Comparison of ENCODE assay signal across 19 mouse cellular contexts in genomic region chr9:70282107-70282506, GRCm38 (mm10).
DNase-seq lines count a peak whose midpoint lies in the region; ATAC-seq lines count a peak whose summit lies in the region.
"Had no signal": no experiment of that assay in that cellular context is flagged by ENCODE, and none has a peak within 500 bp of the region (broad histone marks: within the 10 kb centered on the region; RNA-seq: fewer than 3 reads in every experiment).

No protein-coding gene starts in this region.

- no peak overlapping the region for H3K4me2 ChIP-seq in heart, embryonic 12.5 days
- H3K4me2 ChIP-seq: embryonic facial prominence, embryonic 12.5 days; forebrain, embryonic 15.5 days; heart, embryonic 13.5 days; hindbrain, embryonic 15.5 days had no signal

- no peak overlapping the region for H3K9ac ChIP-seq in heart, embryonic 12.5 days
- H3K9ac ChIP-seq: embryonic facial prominence, embryonic 12.5 days; forebrain, embryonic 15.5 days; heart, embryonic 13.5 days; hindbrain, embryonic 15.5 days had no signal

- peaks cover 16% of the 10 kb centered on the region for H3K4me1 ChIP-seq in heart, embryonic 12.5 days (replicated peaks)
- H3K4me1 ChIP-seq: embryonic facial prominence, embryonic 12.5 days; forebrain, embryonic 15.5 days; hindbrain, embryonic 15.5 days had no signal

- peak; percentile 72 for ATAC-seq in granulocyte monocyte progenitor cell, adult 5-6 weeks (replicated peaks; ENCODE audit: poor library complexity, severe bottlenecking)
- ATAC-seq in heart, embryonic 12.5 days (ENCODE audit: insufficient number of reproducible peaks, low FRiP score) = no peak
- ATAC-seq: forebrain, embryonic 15.5 days had no signal

- H3K4me3 ChIP-seq in heart, embryonic 12.5 days = no peak overlapping the region
- H3K4me3 ChIP-seq: embryonic facial prominence, embryonic 12.5 days; forebrain, embryonic 15.5 days; heart, adult 2 months; heart, embryonic 13.5 days; hindbrain, embryonic 15.5 days had no signal

- no peak overlapping the region for H3K27ac ChIP-seq in heart, embryonic 12.5 days (ENCODE audit: poor library complexity, severe bottlenecking)
- H3K27ac ChIP-seq: embryonic facial prominence, embryonic 12.5 days; forebrain, embryonic 15.5 days; heart, adult 2 months; heart, embryonic 13.5 days; hindbrain, embryonic 15.5 days had no signal

- peak; percentile 41 for DNase-seq in A20 (ENCODE audit: low read depth, low spot score)
- DNase-seq in splenic B cell, adult 2 months (ENCODE audit: low read depth, low spot score) = peak; percentile 48
- DNase-seq in lung, postnatal 4 days = no peak
- DNase-seq in right cerebral cortex, postnatal 10 days (ENCODE audit: low spot score in 2 of 2) = no peak
- DNase-seq in heart, adult 11 months = no peak
- DNase-seq: adrenal gland, adult 8-10 months; adrenal gland, postnatal 36 days; cerebellum, adult 11 months; cerebellum, adult 8-10 months; gastrocnemius, postnatal 36 days; heart, adult 2 months; heart, postnatal 36 days had no signal

- peaks cover 7% of the 10 kb centered on the region; the same call in 1 of the 2 replicates for H3K36me3 ChIP-seq in splenic B cell, adult 2 months (ENCODE audit: control insufficient read depth, insufficient read depth, low read length, poor library complexity, severe bottlenecking)
- H3K36me3 ChIP-seq in heart, embryonic 12.5 days = no peaks in the 10 kb centered on the region
- H3K36me3 ChIP-seq: embryonic facial prominence, embryonic 12.5 days; forebrain, embryonic 15.5 days; G1E; hindbrain, embryonic 15.5 days had no signal

- WGBS in heart, embryonic 12.5 days = 77% methylated on average over 5 of the region's 8 CpGs

- no peaks in the 10 kb centered on the region for H3K9me3 ChIP-seq in heart, embryonic 12.5 days (replicated peaks)
- H3K9me3 ChIP-seq: embryonic facial prominence, embryonic 12.5 days; forebrain, embryonic 15.5 days; G1E; heart, embryonic 13.5 days; hindbrain, embryonic 15.5 days had no signal

- H3K27me3 ChIP-seq in splenic B cell, adult 2 months (ENCODE audit: control insufficient read depth, insufficient read depth, low read length, poor library complexity, severe bottlenecking) = no peaks in the 10 kb centered on the region
- no peaks in the 10 kb centered on the region for H3K27me3 ChIP-seq in heart, embryonic 12.5 days (replicated peaks)
- H3K27me3 ChIP-seq: embryonic facial prominence, embryonic 12.5 days; forebrain, embryonic 15.5 days; heart, embryonic 13.5 days; hindbrain, embryonic 15.5 days had no signal

Comparison
In these comparisons a context has a peak if more than half of its experiments do, and no peak if none do; other contexts are left out.
1. DNase-seq: peak in A20 (single experiment) and splenic B cell, adult 2 months (single experiment); none in lung, postnatal 4 days (0 of 2), right cerebral cortex, postnatal 10 days (0 of 2) and heart, adult 11 months (single experiment).